Mouse (Mus musculus): ENCODE data around the gene Kcnip2. TPM values are rescaled to one million over a fixed set of nuclear protein-coding genes. Genes with fewer than 3 reads are reported as not detected.
"Not testable (repeated sequence)": the region's sequence is repeated elsewhere in the genome, so short reads cannot be mapped to it uniquely, and the experiment has no call there.

Gene Kcnip2
- polyA plus RNA-seq, 1 experiment from 2014 or later, result 14.6 TPM

GRCm38 (mm10) chr19:45813801-45814200 is 2.1 kb downstream of the Kcnip2 start:
- WGBS, result 14% methylated on average over 11 of the region's 12 CpGs
- Histone ChIP-seq H3K4me1 (replicated peaks; ENCODE audit: control insufficient read depth, insufficient read depth, low read length) (peaks cover 30% of the 10 kb centered on the region), H3K4me2 (ENCODE audit: low read length) (no peak overlapping the region)

GRCm38 (mm10) chr19:45813263-45813662 is 2.6 kb downstream of the Kcnip2 start:
- Histone ChIP-seq H3K9ac (replicated peaks; ENCODE audit: low read depth, low read length) (no peak overlapping the region), H3K27ac (ENCODE audit: low read length) (no peak overlapping the region), H3K4me1 (replicated peaks; ENCODE audit: control insufficient read depth, insufficient read depth, low read length) (peaks cover 30% of the 10 kb centered on the region), H3K4me3 (replicated peaks; ENCODE audit: low read length) (no peak overlapping the region), H3K9me3 (ENCODE audit: control insufficient read depth, low read length) (no peaks in the 10 kb centered on the region), H3K36me3 (ENCODE audit: control insufficient read depth, insufficient read depth) (no peaks in the 10 kb centered on the region), H3K27me3 (replicated peaks; ENCODE audit: control insufficient read depth, insufficient read depth, low read length) (no peaks in the 10 kb centered on the region), H3K4me2 (ENCODE audit: low read length) (0 out of 2 replicates have a peak overlapping the region, but pooled peaks have one; percentile 2)
- ATAC-seq, result 0 out of 2 replicates have a peak, but pooled peaks have one; percentile 9
- 4% methylated on average over 11 of the region's 11 CpGs for WGBS

More at GRCm38 (mm10) chr19:45813801-45814200, 2.1 kb downstream of the Kcnip2 start:
- Histone ChIP-seq H3K27ac (ENCODE audit: low read length) (no peak overlapping the region), H3K9me3 (ENCODE audit: control insufficient read depth, low read length) (no peaks in the 10 kb centered on the region), H3K27me3 (replicated peaks; ENCODE audit: control insufficient read depth, insufficient read depth, low read length) (no peaks in the 10 kb centered on the region), H3K36me3 (ENCODE audit: control insufficient read depth, insufficient read depth) (no peaks in the 10 kb centered on the region), H3K9ac (replicated peaks; ENCODE audit: low read depth, low read length) (no peak overlapping the region), H3K4me3 (replicated peaks; ENCODE audit: low read length) (no peak overlapping the region)
- no peak for ATAC-seq

- Histone ChIP-seq H3K27ac (ENCODE audit: low read length) (peak overlapping the region; percentile 12; the same call in 1 of the 2 replicates), H3K27me3 (replicated peaks; ENCODE audit: control insufficient read depth, insufficient read depth, low read length) (no peaks in the 10 kb centered on the region), H3K9me3 (ENCODE audit: control insufficient read depth, low read length) (no peaks in the 10 kb centered on the region), H3K4me3 (replicated peaks; ENCODE audit: low read length) (peak overlapping the region; percentile 31), H3K9ac (replicated peaks; ENCODE audit: low read depth, low read length) (peak overlapping the region; percentile 15; the same call in 1 of the 2 replicates), H3K36me3 (ENCODE audit: control insufficient read depth, insufficient read depth) (no peaks in the 10 kb centered on the region), H3K4me2 (ENCODE audit: low read length) (peak overlapping the region; percentile 49), H3K4me1 (replicated peaks; ENCODE audit: control insufficient read depth, insufficient read depth, low read length) (peaks cover 28% of the 10 kb centered on the region)
- 15% methylated on average over 8 of the region's 8 CpGs for WGBS
- ATAC-seq, result no peak
These were observed 3.1 kb downstream of the Kcnip2 start for GRCm38 (mm10) chr19:45812673-45813252.

- no peaks in the 10 kb centered on the region for H3K36me3 ChIP-seq (ENCODE audit: control insufficient read depth, insufficient read depth)
- peak; percentile 7; the same call in 1 of the 2 replicates for ATAC-seq
- H3K4me1 ChIP-seq (replicated peaks; ENCODE audit: control insufficient read depth, insufficient read depth, low read length), result peaks cover 27% of the 10 kb centered on the region
- H3K9ac ChIP-seq (replicated peaks; ENCODE audit: low read depth, low read length), result peak overlapping the region; percentile 15; the same call in 1 of the 2 replicates
- peak overlapping the region; percentile 31 for H3K4me3 ChIP-seq (replicated peaks; ENCODE audit: low read length)
- H3K9me3 ChIP-seq (ENCODE audit: control insufficient read depth, low read length), result no peaks in the 10 kb centered on the region
- H3K4me2 ChIP-seq (ENCODE audit: low read length), result peak overlapping the region; percentile 49
- WGBS, result under 1% methylated on average over 16 of the region's 16 CpGs
- H3K27ac ChIP-seq (ENCODE audit: low read length), result peak overlapping the region; percentile 12; the same call in 1 of the 2 replicates
- H3K27me3 ChIP-seq (replicated peaks; ENCODE audit: control insufficient read depth, insufficient read depth, low read length), result no peaks in the 10 kb centered on the region
These were observed 3.7 kb downstream of the Kcnip2 start for GRCm38 (mm10) chr19:45812115-45812514.

GRCm38 (mm10) chr19:45811028-45811674 is 4.7 kb downstream of the Kcnip2 start:
- Histone ChIP-seq H3K4me1 (replicated peaks; ENCODE audit: control insufficient read depth, insufficient read depth, low read length) (peaks cover 23% of the 10 kb centered on the region), H3K9me3 (ENCODE audit: control insufficient read depth, low read length) (no peaks in the 10 kb centered on the region), H3K27ac (ENCODE audit: low read length) (no peak overlapping the region), H3K36me3 (ENCODE audit: control insufficient read depth, insufficient read depth) (no peaks in the 10 kb centered on the region), H3K4me3 (replicated peaks; ENCODE audit: low read length) (no peak overlapping the region), H3K27me3 (replicated peaks; ENCODE audit: control insufficient read depth, insufficient read depth, low read length) (no peaks in the 10 kb centered on the region), H3K4me2 (ENCODE audit: low read length) (no peak overlapping the region), H3K9ac (replicated peaks; ENCODE audit: low read depth, low read length) (no peak overlapping the region)
- WGBS, result 71% methylated on average over 12 of the region's 12 CpGs
- ATAC-seq, result no peak

GRCm38 (mm10) chr19:45807732-45808131 is 8.1 kb downstream of the Kcnip2 start:
- peaks cover 10% of the 10 kb centered on the region for H3K4me1 ChIP-seq (replicated peaks; ENCODE audit: control insufficient read depth, insufficient read depth, low read length)
- H3K27me3 ChIP-seq (replicated peaks; ENCODE audit: control insufficient read depth, insufficient read depth, low read length), result no peaks in the 10 kb centered on the region
- H3K9ac ChIP-seq (replicated peaks; ENCODE audit: low read depth, low read length), result no peak overlapping the region
- H3K4me2 ChIP-seq (ENCODE audit: low read length), result no peak overlapping the region
- 92% methylated on average over 4 of the region's 4 CpGs for WGBS
- H3K36me3 ChIP-seq (ENCODE audit: control insufficient read depth, insufficient read depth), result no peaks in the 10 kb centered on the region
- no peaks in the 10 kb centered on the region for H3K9me3 ChIP-seq (ENCODE audit: control insufficient read depth, low read length)
- ATAC-seq, result no peak
- no peak overlapping the region for H3K4me3 ChIP-seq (replicated peaks; ENCODE audit: low read length)
- H3K27ac ChIP-seq (ENCODE audit: low read length), result no peak overlapping the region

GRCm38 (mm10) chr19:45805817-45806216 is 10.0 kb downstream of the Kcnip2 start:
- H3K27me3 ChIP-seq (replicated peaks; ENCODE audit: control insufficient read depth, insufficient read depth, low read length); H3K27ac ChIP-seq (ENCODE audit: low read length); H3K4me2 ChIP-seq (ENCODE audit: low read length); H3K9ac ChIP-seq (replicated peaks; ENCODE audit: low read depth, low read length); H3K36me3 ChIP-seq (ENCODE audit: control insufficient read depth, insufficient read depth); H3K9me3 ChIP-seq (ENCODE audit: control insufficient read depth, low read length); H3K4me1 ChIP-seq (replicated peaks; ENCODE audit: control insufficient read depth, insufficient read depth, low read length); H3K4me3 ChIP-seq (replicated peaks; ENCODE audit: low read length); ATAC-seq: not testable (repeated sequence)
- 93% methylated on average over 6 of the region's 6 CpGs for WGBS

- H3K4me1 ChIP-seq (replicated peaks; ENCODE audit: control insufficient read depth, insufficient read depth, low read length), result peaks cover 2% of the 10 kb centered on the region; the same call in 1 of the 2 replicates
- no peak overlapping the region for H3K27ac ChIP-seq (ENCODE audit: low read length)
- no peaks in the 10 kb centered on the region for H3K36me3 ChIP-seq (ENCODE audit: control insufficient read depth, insufficient read depth)
- no peak overlapping the region for H3K4me3 ChIP-seq (replicated peaks; ENCODE audit: low read length)
- H3K9me3 ChIP-seq (ENCODE audit: control insufficient read depth, low read length), result no peaks in the 10 kb centered on the region
- 28% methylated on average over 11 of the region's 12 CpGs for WGBS
- no peak overlapping the region for H3K4me2 ChIP-seq (ENCODE audit: low read length)
- no peak overlapping the region for H3K9ac ChIP-seq (replicated peaks; ENCODE audit: low read depth, low read length)
- peak; percentile 52; the same call in 1 of the 2 replicates for ATAC-seq
- no peaks in the 10 kb centered on the region for H3K27me3 ChIP-seq (replicated peaks; ENCODE audit: control insufficient read depth, insufficient read depth, low read length)
These were observed 11.1 kb downstream of the Kcnip2 start for GRCm38 (mm10) chr19:45804593-45805368.

GRCm38 (mm10) chr19:45803408-45803807 is 12.5 kb downstream of the Kcnip2 start:
- Histone ChIP-seq H3K9me3 (ENCODE audit: control insufficient read depth, low read length) (no peaks in the 10 kb centered on the region), H3K36me3 (ENCODE audit: control insufficient read depth, insufficient read depth) (no peaks in the 10 kb centered on the region), H3K27me3 (replicated peaks; ENCODE audit: control insufficient read depth, insufficient read depth, low read length) (no peaks in the 10 kb centered on the region), H3K4me3 (replicated peaks; ENCODE audit: low read length) (no peak overlapping the region), H3K4me2 (ENCODE audit: low read length) (no peak overlapping the region), H3K9ac (replicated peaks; ENCODE audit: low read depth, low read length) (no peak overlapping the region), H3K27ac (ENCODE audit: low read length) (no peak overlapping the region), H3K4me1 (replicated peaks; ENCODE audit: control insufficient read depth, insufficient read depth, low read length) (peaks cover 2% of the 10 kb centered on the region; the same call in 1 of the 2 replicates)
- no peak for ATAC-seq
- 23% methylated on average over 4 of the region's 4 CpGs for WGBS

All from forebrain, embryonic 16.5 days (tissue).